Mouse (Mus musculus) mouse trophoblast stem cell (cell line): ENCODE measurements around the gene Cd37.

Source experiments
- in situ Hi-C, 2 experiments: fragments of 300-500 bp; cut with MseI, MboI; formaldehyde crosslinking; loops; 2 replicates in 1 of 2; 3 replicates in 1 of 2; pipeline ENCODE4 v1.15.1; 2025

Cd37 gene

DNA sequence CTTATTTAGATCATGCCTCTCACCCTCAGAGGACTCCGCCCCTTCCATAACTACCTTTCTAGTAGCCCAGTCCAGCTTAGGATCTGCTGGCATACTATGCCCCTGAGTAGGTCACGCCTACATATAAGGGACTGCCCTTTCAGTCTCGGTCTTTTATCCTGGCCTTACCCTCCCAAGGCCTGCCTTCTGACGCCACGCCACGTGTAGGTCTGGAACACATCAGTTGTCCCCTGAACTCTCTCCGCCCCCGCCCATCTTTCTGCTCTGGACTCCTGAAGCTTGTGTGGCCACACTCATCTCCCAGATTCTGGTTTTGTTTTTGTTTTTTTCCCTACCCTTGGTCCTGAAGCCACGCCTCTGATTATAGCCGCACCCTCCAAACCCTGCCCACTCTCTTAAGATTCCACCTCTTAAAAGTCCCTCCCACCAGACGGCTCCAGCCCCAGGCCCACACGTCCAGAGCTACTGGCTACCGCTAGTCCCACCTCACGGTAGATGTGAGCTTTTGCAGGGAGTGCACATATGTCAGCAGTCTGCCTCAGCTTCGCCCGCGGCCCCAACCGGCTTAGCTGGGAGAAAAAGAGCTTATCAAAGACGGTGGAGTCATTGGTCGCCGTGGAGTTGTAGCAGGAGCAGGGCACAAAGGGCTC lies 3.9 kb downstream of the Cd37 start:
- in situ Hi-C loops, result no loop called here

DNA sequence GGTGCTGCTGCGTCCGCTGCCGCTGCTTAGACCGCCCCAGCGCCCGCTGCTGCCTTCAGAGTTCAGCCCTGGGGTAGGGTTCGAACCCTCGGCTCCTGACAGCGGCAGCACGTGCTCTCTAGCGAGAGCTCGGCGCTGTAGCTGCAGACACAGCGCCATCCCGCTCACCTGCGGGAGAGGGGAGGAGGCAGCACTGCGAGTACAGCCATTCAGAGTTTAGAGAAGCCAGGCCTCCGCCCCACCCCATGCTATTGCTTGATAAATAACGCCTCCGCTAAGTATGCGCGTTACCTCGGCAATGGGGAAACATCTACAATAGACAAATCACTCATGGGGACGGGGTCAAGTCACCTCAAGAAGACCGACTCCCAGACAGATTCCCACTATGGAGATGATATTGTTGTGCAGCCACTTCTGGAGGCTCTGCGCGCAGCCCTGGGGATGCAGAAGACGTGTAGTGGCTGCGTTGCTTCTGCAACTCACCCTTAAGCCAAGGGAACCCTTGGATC lies 4.5 kb downstream of the Cd37 start:
- in situ Hi-C loops, result no loop called here

DNA sequence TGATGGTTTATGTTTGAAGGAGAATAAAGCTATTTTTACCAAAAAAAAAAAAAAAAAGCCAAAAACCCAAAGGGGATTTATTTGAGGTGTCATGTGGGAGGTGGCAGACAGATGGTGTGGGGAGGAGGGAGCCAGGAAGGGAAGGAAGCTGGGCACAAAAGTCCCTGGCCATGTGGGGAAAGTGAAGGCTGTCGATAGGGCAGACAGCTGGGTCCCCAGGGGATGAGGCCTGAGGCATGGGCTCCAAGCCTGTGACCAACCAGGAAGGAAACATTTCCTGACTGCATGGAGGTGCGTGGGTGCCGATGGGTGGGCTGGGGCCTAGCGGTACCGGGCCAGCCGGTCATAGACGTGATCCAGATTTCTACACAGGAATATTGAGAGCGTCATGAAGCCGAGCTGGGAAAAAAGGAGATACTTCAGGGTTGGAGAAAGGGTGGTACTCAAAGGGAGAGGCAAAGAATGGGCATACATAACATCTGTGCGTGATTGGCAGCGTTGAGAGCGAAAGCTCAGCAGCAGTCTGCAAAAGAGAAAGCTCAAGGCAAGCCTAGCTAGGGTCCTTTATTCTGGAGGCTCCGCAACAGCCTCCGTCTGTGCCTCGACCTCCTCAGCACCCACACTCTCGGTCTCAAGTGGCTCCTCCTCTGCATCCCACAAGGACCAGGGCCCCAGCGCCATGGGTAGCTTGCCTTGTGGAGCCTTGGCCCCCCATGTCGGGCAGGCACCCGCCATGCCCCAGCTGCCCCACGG lies 5.2 kb downstream of the Cd37 start:
- in situ Hi-C loops, result no loop called here

DNA sequence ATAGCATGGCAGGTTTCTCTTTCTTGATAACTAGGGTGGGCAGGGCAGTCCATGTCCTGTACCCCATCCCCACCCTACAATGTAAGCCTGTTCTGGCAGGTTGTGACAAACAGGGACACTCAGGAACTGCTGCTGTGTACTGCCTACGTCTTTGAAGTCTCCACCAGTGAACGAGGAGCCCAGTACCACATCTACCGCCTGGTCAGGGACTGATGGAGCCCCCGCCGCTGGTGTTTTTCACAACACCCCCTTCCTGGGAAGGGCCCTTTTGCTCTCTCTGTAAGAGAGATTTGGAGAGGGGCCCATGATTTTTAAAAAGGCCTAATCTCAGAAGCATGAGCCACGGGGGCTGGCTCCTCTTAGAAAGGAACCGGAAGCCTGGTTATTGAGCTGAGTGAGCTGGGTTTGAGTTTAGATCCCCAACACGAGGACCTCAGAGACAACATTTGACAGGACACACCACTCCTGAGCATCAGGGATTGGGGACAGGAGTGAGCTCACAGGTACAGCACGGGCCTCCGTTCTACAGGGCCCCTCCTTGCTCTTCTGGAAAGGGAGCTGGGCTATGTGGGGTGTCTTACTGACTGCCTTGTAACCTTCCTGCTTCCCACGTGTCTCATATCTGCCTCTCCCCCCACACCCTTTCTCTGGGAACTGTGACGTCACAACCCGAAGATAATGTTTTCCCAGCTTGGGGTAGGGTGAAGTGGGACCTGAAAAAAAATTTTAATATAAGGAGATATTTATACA lies 6.0 kb downstream of the Cd37 start:
- in situ Hi-C loops, result no loop called here

DNA sequence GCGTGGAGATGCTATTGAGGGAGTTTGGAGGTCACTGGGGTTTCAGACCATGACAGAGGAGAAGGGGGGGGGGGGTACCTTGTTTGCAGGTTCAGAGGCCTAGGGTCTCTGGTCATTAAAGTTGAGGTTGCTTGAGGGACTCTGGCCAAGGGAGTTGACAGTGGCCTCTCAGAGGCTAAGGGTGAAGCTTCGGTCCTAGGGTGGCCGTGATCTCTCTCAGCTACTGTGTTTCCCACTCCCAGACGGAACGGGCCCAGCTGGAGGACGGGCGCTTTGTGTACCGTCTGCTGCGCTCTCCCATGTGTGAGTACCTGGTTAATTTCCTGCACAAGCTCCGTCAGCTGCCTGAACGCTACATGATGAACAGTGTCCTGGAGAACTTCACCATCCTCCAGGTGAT lies 7.0 kb downstream of the Cd37 start:
- in situ Hi-C loops, result no loop called here

DNA sequence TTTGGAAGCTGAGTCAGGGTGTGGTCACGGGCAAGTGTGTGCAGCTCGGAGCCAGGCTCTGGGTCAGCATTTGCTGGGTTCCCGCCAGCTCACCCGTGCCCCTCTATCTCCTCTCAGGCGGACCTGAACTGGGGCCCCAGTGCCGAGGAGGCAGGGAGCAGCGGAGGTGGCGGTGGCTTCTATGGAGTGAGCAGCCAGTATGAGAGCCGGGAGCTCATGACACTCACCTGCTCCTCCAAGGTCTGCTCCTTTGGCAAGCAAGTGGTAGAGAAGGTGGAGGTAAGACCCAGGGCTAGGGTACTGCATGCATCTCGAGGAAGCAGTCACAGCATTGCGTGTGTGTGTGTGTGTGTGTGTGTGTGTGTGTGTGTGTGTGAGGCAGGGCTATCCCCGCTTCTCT lies 7.7 kb downstream of the Cd37 start:
- in situ Hi-C loops, result no loop called here

DNA sequence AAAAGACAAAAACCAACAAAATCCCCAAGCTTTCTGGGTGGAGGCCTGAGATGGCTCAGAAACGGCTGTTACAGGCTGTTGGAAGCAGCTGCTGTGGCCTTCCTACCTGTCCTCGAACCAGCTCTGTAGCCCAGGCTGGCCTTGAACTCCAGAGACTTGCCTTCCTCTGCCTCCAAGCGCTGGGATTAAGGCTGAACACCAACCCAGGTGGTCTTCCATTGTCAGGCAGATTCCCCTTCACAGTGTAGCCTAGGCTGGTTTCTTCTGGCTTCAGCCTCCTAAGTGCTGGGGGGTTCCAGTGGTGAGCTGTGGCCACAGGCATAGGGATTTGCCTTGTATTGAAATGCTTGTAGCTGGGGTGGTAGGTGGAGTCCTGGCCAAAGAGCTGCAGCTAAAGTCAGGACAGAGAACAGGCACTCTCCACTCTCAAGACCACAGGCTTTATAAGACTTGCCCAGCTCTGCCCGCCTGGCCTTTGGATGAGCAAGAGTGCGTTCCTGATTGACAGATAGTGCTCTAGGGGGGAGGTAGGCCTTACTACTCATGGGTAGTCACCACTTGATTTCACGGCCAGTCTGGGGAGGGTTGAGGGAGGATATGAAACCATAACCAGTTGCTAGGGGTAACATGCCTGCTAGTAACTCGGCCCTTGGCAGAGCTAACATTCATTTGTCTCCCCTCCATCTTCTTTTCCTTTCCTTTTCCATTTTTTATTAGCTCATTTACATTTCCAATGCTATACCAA lies 9.3 kb downstream of the Cd37 start:
- in situ Hi-C loops, result no loop called here

DNA sequence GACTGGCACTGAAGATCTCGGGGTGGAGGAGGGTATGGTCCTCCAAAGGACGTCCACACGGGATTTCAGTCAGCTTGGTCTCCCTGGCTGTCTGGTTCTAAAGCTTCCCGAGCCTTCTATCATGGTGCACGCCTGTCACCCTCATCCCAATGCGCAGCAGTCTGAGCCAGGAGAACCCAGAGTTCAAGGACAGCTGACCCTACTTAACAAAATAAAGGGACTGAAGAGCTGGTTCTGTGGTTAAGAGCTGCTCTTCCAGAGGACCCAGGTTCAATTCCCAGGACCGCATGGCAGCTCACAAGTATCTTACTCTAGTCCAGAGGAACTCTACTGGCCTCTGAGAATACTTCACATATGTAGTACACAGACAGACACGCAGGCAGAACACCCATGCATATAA lies 9.9 kb downstream of the Cd37 start:
- in situ Hi-C loops, result no loop called here

DNA sequence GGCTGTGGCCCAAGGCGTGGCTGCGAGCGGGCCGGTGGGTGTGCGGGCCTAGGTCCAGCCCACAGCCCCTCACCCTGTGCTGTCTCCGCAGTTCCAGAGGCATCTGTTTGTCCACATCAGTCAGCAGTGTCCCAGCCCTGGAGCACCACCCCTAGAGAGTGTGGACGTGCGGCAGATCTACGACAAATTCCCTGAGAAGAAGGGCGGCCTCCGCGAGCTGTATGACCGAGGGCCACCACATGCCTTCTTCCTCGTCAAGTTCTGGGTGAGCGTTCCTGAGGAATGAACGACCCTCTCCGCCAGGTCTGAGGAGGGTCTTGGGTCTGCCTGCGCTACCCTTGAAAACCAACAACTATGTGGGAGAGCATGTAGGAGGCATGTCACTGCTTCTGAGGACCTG lies 10.4 kb downstream of the Cd37 start:
- in situ Hi-C loops, result no loop called here

DNA sequence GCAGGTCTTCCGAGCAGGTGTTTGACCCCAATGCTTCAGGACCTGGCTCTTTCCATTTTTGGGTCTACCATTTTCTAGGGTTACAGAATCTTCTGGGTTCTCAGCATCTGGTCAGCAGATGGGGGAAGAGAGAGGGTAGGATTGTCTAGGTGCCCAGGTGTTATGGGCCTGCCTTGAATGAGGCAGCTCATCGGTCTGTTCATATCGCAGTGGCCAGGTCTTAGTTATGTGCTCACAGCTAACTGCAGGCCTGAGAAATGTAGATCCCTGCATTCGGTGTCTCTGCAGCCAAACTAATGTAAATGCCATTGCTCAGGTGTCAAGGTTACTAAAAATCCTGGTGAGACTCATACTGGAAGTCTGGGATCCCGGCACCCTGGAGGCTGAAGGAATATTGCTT lies 12.5 kb downstream of the Cd37 start:
- in situ Hi-C loops, result no loop called here

DNA sequence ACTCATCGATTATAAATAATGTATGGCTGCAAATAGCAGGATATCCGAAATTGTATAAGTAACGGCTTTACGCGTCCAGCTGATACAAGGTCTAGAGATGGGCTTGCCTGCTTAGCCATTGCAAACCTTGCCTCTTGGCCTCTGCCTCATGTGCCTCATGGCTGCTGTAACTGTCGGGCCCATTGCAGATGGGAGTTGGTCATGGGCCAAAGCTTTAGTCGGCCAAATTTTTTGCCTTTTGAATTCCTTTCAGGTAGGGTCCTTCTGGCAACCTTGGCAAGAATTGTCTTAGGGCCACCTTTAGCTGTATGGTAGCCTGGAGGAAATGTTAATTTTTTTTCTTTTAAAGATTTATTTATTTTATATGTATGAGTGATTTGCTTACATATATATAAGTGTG lies 14.1 kb downstream of the Cd37 start:
- in situ Hi-C loops, result no loop called here

DNA sequence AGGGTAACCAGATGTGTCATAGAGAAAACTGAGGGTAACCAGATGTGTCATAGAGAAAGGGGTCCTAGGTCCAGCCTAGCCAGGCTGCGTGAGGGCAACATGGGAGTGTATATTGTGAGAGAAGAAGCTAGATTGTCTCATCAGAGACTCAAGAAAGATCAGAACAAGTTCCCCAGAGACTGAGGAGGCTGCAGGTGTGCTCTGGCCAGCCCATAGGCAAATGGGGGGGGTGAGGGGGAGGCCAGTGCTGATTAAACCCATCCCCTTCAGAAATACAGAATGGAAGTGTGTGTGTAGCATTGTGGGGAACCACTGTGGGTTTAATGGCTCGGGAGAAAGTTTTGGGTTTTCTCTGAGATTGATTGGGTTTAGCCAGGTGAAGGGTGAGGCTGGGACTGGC lies 17.2 kb downstream of the Cd37 start:
- in situ Hi-C loops, result no loop called here

DNA sequence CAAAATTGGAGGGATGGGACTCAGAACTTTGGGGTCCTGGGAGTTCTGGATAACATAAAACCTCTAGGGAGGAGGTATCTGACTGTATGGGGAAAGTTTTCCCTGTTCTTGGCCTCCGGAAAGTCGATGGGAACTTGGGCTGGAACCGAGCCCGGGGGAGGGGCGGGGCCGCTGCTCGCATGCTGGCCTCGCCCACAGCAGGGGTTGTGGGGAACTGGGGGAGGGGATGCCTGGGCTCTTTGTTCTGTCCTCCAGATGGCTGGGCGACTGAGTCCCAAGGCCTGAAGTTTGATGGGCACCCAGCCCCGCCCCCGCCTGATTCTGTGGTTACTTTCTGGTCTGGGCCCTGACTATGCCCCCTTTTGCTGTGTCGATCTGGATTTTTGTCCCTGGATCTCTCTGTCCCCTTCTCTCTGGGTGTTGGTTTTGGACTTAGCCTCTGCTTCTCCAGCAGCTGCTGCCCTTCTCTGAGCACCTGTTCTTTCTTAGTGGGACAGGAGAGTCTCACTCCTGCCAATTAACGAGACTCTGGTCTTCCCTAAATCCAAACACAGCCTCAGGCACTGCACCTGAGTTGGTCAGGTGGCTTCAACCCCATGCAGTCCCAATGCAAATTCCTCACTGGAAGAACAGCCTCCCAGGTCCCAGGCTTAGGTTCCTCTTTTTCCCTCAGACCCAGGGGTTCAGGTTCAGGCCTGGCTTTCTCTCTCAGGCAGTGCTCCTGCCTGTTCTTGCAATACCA lies 22.3 kb downstream of the Cd37 start:
- in situ Hi-C loops, result no loop called here

DNA sequence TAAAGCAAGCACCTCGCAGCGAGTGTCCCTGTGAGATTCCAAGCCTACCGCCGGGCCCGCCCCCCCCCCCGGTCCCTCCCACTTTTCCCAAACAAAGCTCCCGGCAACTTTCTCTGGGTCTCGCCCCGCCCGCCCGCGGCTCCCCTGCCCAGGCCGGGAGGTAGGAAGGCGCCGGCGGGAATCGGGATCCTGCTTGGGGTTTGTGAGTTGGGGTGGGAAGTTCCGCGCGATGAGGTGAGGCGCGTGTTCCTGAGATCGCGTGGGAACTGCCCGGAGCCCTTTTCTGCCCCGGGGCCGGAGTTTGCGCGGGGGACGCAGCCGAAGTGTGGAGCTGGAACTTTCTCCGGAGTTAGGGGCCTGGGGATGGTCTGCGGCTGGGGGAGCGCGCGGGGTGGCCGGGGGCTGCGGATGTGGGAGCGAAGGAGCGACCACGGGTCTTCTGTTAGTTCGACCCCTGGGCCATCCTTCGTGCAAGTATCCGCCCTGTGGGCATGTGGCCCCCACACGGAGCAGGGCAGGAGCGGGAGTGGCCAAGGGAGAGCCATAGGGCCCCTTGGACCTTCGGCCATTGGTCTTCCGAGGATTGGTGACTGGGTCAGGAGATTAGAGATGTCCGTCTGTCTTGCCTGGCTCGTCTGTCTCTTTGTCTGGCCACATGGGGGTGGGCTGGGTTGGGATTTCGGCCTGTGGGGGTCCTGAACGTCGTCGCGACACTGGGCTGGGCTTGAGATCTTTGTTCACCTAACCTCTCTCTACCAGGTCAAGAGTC lies 23.1 kb downstream of the Cd37 start, which contains the start of gene Tead2:
Gene Tead2 (plus strand): TSS at position 81 of the 769 bp plus-strand sequence.
- in situ Hi-C loops, result no loop called here

DNA sequence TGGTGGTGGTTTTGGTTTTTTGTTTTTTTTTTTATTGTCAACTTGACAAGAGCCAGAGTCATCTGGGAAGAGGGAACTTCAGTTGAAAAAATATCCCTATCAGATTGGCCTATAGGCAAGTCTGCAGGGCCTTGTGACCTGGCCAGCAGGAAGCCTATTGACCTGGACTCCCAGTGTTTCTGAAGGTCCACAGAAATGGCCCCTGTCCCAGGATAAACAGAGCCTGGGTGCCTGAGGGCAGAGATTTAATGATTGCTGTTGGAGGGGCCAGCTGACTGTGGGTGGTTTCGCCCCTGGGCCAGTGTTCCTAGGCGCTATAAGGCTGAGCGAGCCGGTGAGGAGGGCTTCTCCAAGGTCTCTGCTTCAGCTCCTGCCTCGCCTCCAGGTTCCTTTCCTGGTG lies 25.2 kb downstream of the Cd37 start:
- in situ Hi-C loops, result no loop called here

DNA sequence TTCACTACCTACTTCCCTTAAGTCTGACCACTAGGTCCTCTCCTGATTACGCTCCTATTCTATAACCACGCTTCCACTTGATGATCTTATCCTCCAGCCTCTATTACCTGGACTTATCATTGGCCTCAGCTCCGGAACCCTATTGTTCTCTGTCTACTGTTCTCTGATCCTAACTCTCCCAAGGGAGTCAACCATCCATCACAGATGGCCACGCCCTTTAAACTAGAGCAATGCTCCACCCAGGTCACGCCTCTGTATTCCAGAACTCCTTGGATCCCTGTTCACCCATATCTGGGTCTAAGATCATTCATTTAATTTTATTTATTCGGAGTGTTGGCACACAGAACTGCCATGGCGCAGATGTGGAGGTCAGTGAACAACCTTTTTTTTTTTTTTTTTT lies 26.6 kb downstream of the Cd37 start:
- in situ Hi-C loops, result no loop called here

DNA sequence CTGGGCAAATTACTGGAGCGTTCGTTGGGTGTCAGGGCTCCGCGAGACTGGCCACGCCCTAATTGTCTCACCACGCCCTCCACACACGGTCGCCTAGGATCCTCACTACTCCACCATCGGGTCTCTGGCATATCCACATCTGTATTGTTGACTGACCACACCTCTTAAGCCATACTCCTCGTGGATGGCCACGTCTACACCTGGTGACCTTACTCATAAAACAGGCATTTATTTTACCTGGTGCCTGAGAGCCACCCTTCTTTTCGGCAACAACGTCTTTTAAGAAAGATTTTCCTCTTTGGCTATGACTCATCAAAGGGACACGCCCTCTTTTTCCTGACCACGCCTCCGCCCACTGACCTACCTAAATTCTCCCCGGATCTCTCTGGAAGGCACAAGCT lies 27.1 kb downstream of the Cd37 start, which contains the start of gene Dkkl1:
Gene Dkkl1 (minus strand): TSS at position 297 of the 401 bp plus-strand sequence.
- in situ Hi-C loops, result no loop called here

DNA sequence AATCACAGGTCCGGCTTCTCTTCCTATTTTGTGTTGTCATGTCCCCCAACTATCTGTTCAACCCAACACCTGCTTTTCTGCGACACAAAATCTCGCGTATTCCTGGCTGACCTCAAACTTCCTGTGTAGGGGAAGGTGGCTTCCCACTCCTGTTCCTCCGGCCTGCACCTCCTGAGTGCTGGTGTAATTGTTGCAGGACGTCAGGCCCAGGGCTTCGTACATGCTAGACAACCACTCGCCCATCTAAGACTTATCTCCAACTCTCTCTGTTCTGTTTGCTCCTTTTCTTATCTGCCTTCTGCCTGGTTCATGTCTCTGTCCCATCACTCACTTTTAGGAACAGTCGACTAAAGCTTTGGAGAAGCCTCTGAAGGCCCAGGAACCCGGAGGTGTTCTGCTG lies 27.8 kb downstream of the Cd37 start:
- in situ Hi-C loops, result no loop called here

DNA sequence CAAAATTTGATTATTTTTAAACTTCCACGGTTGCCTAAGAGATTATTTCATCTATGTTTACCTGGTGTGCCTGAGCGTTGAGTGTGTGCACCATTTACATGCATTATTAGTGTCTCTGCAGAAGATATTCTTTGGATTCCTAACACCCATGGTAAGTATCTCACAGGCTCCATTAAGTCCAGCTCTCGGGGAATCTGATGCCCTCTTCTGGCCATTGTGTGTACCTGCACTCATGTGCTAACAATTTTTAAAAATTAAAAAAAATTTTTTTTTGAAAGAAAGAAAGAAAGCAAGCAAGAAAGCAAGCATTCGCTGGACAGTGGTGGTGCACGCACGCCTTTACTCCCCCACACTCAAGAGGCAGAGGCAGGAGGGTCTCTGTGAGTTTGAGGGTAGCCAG lies 30.7 kb downstream of the Cd37 start:
- in situ Hi-C loops, result no loop called here
